Mouse (Mus musculus): ENCODE measurements around the gene Higd1b. TPM values are rescaled to one million over a fixed set of nuclear protein-coding genes. Genes with fewer than 3 reads are reported as not detected.

Higd1b gene
- 0.62 and 1.9 TPM in 2 replicates for polyA plus RNA-seq (2012; rRNA removed)

DNA sequence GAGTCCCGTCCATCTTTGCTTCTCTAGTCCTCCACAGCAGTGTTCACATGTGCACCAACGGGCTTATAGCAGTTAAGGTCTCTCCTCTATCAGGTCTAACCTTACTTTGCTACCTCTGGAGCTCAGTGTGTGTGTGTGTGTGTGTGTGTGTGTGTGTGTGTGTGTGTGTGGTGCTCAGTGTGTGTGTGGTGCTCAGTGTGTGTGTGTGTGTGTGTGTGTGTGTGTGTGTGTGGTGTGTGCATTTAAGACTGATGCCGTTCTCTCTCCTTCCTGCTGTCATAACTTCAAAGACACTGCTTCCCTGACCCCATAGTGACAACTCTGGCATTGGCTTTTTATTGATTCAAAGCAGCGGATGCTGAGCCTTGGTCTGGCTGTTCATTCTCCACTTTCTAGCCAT is at the start of gene Higd1b:
TSS of gene Higd1b (plus strand) at position 301 of the 400 bp plus-strand sequence.

DNA sequence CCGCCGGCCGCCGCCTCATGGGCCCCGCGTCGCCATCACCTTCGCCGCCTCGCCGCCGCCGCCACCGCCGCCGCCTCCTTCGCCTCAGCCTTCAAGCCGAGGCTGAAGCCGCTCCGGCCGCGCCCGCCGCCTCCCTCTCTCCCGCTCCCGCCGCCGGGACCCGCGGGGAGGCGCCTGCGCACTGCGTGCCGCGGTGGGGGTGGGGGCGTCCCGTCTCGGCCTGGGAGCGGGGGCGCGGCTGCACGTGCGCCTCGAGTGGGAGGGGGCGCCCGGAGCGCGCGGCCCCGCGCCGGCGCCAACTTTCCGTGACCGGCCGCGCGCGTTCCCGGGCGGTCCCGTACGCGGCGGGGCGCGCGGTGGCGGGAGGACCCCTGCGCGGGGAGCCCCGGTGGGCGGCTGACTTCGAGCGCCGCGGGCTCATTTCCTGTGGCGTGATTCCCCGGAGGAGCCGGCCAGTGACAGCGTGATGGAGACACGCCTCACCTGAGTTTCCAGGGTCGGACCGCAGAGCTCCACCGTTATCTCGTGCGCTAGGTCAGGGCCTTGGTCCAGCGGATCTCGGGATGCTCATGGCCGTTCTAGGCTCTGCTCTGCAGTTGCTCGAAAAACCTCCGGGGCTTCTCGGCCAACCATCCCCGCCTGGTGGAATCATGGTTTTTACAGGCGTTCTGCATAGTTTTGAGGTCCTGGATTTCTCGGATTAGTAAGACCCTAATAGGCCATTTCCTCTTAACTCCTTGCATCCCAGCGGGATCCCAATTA is 16.4 kb upstream of the Higd1b start, which contains the start of gene Gjc1:
TSS of gene Gjc1 (minus strand) at position 680 of the 762 bp plus-strand sequence.

DNA sequence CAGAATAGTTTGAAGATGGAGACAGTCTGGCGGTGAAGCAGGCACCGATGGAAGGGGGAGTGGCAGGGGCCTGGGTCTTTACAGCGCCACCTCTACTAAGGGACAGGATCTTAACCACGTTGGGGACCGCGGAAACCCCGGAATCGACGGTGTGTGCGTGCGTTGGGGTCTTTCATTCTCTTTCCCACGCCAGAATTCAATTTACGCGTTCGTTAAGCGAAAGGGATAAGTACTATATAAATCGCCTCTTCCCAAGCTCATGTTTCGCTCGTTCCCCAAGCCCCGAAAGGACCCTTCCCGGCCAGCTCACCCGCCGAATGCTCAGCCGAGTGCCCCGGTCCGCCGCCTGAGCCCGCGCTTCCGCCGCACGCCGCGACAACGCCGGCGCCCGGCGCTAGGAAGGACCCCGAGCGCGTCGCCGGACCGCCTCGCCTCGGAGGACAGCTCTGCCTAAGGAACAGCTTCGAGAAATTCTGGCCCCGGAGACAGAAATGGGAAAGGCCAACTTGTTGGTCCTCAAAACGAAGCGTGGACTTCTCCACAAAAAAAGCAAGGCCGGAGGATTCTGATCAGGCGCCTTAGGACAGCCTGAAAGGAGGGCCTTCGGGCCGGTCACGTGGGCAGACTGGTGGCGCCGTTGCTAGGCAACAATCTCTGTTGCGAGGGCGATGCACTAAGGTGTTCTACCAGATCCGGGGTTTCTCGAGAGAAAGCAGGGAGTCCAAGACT is 45.1 kb downstream of the Higd1b start, which contains the start of the genes Eftud2 and Ccdc103:
TSS of gene Eftud2 (minus strand) at position 401 of the 729 bp plus-strand sequence.
TSS of gene Ccdc103 (plus strand) at position 620 of the 729 bp plus-strand sequence.

DNA sequence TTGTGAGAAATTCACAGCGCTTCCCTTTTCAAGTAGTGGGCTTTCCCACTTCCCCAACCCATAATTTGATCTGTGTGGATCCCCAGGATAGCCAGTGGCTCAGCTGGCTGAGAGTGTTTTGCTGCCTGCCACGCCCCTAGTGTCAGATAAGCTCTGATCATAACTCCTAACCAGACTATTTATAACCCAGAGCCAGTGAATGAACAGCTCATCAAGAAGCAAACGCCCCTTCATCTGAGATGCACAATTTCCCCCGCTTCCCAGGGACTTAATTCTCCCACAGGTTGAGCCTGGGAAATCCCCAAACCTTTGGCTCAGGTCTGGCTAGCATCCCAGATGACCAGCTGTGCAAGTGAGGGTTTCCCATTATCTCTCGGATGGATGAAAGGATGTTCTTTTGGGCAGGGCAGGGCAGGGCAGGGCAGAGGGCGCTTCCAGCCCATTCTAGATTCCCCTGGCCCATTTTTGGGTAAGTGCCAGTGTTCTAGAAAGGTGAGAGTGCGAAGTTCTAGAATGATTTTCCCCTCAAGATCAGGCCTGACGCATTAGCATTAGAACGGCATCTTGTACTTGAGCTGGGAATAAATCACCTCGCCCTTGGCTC is 49.1 kb downstream of the Higd1b start, which contains the start of gene Fam187a:
TSS of gene Fam187a (plus strand) at position 554 of the 604 bp plus-strand sequence.

Other genes starting within 250 kb of the Higd1b start
- 32.9 and 38.3 TPM in 2 replicates for gene Fzd2, start 231.5 kb upstream of the Higd1b start, polyA plus RNA-seq (2012; rRNA removed)
- gene Meioc, start 172.1 kb upstream of the Higd1b start, polyA plus RNA-seq (2012; rRNA removed) = not detected in 2 replicates
- 3.5 and 4.8 TPM in 2 replicates for gene Ccdc43, start 138.1 kb upstream of the Higd1b start, polyA plus RNA-seq (2012; rRNA removed)
- gene Adam11, start 74.4 kb upstream of the Higd1b start, polyA plus RNA-seq (2012; rRNA removed) = 9.1 and 11.5 TPM in 2 replicates
- gene Gjc1, start 16.1 kb upstream of the Higd1b start, polyA plus RNA-seq (2012; rRNA removed) = 3.6 and 3.7 TPM in 2 replicates
- 77.1 and 94.1 TPM in 2 replicates for gene Eftud2, start 45.1 kb downstream of the Higd1b start, polyA plus RNA-seq (2012; rRNA removed)
- gene Ccdc103, start 45.4 kb downstream of the Higd1b start, polyA plus RNA-seq (2012; rRNA removed) = 0.13 and 0.31 TPM in 2 replicates
- gene Fam187a, start 49.3 kb downstream of the Higd1b start, polyA plus RNA-seq (2012; rRNA removed) = not detected in 2 replicates
- 3.4 and 3.5 TPM in 2 replicates for gene Gfap, start 65.1 kb downstream of the Higd1b start, polyA plus RNA-seq (2012; rRNA removed)
- 5.7 and 6.6 TPM in 2 replicates for gene Kif18b, start 89.3 kb downstream of the Higd1b start, polyA plus RNA-seq (2012; rRNA removed)
- 3.9 and 4.3 TPM in 2 replicates for gene C1ql1, start 110.8 kb downstream of the Higd1b start, polyA plus RNA-seq (2012; rRNA removed)
- gene Nmt1, start 192.3 kb downstream of the Higd1b start, polyA plus RNA-seq (2012; rRNA removed) = 31.0 and 31.9 TPM in 2 replicates
- gene Dcakd, start 192.5 kb downstream of the Higd1b start, polyA plus RNA-seq (2012; rRNA removed) = 53.7 and 68.5 TPM in 2 replicates